Mouse (Mus musculus): ENCODE results near the gene Serbp1.
A peak's percentile ranks its signal among the peaks of the same experiment; 100 is the strongest.

The Serbp1 gene

DNA sequence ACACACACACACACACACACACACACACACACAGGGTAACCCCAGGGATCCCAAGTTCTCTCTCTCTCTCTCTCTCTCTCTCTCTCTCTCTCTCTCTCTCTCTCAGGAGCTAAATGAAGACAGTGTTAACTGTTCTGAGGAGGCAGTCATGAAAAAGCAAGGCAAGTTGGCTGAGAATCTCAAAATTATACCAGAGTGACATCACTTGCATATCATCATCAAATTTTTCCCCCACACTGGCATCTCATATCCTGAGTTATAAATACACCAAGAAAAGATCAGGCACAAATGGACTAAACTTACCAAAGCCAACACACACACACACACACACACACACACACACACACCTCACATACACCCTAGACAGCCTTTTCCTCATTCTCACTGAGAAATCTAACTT, 7.0 kb upstream of the Serbp1 start:
- DNase-seq (ENCODE audit: low spot score in 2 of 2): no peak

DNA sequence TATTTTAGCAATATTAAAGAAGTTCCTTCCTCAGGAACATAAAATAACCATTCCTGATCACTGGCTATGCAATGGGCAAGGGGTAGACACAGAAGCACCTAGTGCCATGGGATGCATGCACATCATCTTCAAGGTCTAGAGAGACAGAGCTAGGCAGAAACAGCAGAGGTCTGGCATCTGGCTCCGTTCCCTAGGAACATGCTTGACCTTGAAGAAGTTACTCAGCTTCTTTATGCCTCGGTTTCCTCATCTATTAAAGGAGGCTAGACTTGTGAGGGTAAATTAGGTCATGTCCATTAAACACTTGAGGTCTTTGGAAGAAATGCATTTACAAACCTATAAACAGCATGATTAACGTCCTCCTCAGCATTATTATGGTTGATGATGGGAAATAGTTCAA, 2.3 kb upstream of the Serbp1 start:
- no peak for DNase-seq (ENCODE audit: low spot score in 2 of 2)

GRCm38 (mm10) chr6:67236491-67237234, 1.3 kb upstream of the Serbp1 start:
- no peak for DNase-seq (ENCODE audit: low spot score in 2 of 2)

GRCm38 (mm10) chr6:67241263-67241662, 3.3 kb downstream of the Serbp1 start:
- DNase-seq (ENCODE audit: low spot score in 2 of 2): no peak

- DNase-seq (ENCODE audit: low spot score in 2 of 2): no peak
Measured at GRCm38 (mm10) chr6:67243765-67244420, 5.9 kb downstream of the Serbp1 start.

DNA sequence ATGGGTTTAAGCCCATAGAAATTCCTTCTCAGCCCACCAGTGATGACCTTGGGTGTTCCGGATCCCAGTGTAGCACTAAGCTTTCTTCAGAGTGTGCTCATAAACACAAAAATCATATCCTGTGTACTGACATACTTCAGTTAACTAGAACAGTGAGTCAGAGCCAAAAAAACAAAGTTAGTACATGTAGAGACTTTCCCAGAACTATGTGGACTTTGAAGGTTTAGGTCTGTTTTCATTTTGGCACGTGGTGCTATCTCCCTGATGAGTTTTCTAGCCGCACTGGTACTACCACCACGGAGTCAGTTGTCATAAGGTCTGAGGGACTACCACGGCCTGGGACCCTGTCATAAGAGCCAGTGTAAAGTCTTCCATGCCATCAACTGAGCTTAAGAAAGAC, 6.5 kb downstream of the Serbp1 start:
- no peak for DNase-seq (ENCODE audit: low spot score in 2 of 2)

DNA sequence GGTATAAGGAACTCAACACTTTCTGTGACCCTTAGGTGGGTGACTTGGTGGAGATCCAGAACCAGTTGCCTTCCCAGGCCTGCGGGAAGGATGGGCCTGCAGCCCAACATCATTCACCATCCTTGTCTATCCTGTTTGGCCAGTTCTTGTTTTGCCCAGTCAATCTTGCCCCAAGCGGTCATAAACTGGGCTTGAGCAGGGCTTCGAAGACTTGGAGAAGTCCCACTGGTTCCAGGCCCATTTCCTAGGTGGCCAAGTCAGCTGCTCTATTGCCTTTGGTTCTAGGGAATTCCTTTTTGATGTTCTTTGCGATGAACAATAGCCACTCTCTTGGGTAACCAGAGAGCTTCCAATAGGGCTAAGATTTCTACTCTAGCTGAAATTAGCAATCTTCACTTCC, 13.1 kb downstream of the Serbp1 start:
- no peak for DNase-seq (ENCODE audit: low spot score in 2 of 2)

DNA sequence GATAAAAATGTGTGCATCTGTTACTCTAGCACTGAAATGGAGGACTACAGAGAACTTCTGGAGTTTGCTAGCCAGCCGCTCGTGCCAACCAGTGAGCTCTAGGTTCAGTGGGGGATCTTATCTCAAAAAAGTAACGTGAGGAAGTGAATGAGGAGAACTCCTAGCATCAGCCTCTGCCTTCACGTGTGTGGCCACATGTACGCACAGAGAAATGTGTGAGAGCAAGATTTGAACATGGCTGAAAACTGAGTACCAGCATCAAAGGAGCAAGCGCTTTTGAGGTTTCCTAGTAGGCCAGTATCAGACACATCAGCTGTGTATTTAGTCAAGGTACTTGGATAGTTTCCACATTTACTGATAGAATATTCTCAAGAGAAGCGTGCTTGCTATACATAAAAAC, 27.0 kb downstream of the Serbp1 start:
- DNase-seq (ENCODE audit: low spot score in 2 of 2): no peak

GRCm38 (mm10) chr6:67266159-67266657, 28.2 kb downstream of the Serbp1 start:
- DNase-seq (ENCODE audit: low spot score in 2 of 2): peak in 1 of 2 experiments; percentile 31

DNA sequence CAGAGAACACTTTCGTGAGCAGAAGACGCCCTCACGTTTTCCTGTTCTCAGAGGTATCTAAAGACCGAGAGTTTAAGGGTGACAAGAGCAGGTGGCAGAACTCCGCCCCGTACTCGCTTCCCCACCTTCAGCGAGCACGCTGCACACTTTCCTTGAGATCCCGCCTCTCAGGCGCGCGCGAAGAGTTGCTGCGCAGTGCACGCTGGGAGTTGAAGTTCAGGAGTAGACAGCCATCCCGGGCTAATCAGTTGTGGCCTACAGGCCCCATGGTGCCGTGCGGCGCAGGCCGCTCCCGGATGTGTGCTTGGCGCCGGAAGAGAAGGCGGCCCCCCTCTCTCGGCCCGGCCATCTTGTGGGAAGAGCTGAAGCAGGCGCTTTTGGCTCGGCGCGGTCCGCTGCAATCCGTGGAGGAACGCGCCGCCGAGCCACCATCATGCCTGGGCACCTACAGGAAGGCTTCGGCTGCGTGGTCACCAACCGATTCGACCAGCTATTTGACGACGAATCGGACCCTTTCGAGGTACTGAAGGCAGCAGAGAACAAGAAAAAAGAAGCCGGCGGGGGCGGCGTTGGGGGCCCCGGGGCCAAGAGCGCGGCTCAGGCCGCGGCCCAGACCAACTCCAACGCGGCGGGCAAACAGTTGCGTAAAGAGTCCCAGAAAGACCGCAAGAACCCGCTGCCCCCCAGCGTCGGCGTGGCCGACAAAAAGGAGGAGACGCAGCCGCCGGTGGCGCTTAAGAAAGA, 28.9 kb downstream of the Serbp1 start:
- DNase-seq (ENCODE audit: low spot score in 2 of 2): peak; percentile 80 to 92

DNA sequence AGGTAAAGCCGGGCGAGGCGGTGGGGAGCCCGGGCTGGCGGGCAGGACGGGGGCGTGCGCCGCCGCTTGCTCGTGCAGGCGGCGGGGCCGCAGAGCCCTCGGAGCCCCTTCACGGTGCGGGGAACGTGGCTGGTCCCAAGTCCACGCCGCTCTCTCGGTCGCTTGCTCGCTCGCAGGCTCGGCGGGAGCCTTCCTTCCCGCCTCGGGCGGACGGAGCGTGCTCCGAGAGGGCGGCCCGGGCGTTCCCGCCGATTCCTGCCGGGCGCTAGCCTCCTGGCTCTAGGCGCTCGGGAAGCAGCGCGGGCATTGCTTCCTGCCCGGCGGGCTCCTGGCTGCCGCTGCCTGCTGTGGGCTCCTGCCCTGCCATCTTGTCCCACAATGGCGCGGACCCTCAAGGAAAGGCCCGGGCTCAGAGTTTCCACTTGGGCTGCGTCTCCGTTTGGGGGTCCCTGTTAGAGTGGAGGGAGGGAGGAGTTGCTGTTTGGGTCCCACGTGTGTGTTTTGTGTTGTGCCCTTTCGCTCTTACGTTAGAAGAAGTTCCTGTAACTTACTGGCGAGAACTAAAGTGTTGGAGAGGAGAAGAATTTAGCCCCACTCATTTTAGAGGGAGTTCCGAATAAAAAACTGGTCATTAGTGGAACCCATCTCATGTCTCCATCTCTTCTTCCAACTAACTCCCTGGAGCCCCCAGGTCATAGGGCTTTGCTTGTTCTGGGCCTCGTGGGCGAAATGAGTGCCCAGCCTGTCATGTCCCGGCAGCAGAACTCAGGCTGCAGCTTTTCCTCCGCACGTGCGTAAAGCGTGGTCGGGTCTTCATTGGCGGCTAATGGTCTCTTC, 29.6 kb downstream of the Serbp1 start:
- peak in 1 of 2 experiments; percentile 19 for DNase-seq (ENCODE audit: low spot score in 2 of 2)

DNA sequence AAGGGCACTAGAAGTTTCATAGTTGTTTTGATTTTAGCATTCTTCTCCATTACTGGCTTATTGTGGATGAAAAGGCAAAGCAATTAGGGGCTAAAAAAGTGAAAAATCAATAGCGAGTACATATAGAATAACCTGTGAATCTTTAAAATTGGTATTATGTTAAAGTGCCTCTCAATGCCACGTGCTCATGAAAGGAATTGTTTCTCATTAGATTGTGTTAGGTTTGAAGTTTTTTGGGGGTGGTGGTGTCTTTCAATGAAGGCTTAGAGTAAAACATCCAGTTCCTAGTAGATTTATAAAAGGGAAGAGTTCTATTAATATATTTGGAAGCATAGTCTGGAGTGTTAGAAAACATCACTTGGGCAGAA, 30.3 kb downstream of the Serbp1 start:
- DNase-seq (ENCODE audit: low spot score in 2 of 2): no peak

DNA sequence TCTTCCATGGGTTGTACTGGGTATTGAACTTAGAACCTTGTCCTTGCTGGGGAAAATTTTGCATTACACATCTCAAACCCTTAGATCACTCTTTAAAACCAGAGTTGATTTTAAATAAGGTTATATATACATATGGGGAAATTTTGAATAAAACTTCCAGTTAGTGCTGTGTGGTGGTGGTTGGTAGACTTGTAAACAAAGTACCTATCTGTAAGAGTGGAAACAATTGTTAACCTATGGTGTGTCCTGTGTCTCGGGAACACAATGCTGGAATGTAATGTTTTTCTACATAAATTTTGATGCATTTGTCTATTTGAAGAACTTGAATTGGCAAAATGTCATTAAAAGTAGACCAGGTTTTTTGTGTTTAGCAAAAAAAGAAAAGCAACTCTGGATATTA, 31.0 kb downstream of the Serbp1 start:
- DNase-seq (ENCODE audit: low spot score in 2 of 2): no peak

DNA sequence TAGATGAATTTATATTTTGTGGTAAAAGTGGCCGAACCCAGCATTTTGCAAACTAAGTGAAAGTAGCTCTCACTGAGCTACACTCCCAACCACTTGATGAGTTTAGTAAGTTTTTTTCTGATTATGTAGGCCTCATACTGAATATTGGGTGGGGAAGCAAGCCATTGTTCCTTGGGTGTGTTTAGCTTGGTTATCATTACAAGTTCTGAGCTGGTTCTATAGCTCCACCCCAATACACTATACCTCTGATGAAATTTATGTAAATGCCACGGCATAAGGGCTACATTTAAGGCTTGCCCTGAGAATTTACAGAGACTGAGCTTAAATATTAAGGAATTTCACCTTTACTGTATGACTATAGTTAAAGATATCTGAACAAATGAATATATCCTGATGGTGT, 31.5 kb downstream of the Serbp1 start:
- DNase-seq (ENCODE audit: low spot score in 2 of 2): no peak

DNA sequence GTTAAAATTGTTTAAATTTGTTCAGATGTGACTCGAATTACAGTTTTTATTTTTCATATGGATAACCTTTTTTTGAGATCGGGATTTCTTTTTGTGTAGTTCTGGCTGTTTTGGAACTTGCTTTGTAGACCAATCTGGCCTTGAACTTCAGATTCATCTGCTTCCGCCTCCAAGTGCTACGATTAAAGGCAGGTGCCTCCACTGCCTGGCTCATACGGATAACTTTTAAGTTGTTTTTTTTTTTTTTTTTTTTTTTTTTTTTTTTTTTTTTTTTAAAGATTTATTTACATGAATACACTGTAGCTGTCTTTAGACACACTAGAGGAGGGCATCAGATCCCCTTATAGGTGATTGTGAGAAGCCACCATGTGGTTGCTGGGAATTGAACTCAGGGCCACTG, 40.0 kb downstream of the Serbp1 start:
- no peak for DNase-seq (ENCODE audit: low spot score in 2 of 2)

DNA sequence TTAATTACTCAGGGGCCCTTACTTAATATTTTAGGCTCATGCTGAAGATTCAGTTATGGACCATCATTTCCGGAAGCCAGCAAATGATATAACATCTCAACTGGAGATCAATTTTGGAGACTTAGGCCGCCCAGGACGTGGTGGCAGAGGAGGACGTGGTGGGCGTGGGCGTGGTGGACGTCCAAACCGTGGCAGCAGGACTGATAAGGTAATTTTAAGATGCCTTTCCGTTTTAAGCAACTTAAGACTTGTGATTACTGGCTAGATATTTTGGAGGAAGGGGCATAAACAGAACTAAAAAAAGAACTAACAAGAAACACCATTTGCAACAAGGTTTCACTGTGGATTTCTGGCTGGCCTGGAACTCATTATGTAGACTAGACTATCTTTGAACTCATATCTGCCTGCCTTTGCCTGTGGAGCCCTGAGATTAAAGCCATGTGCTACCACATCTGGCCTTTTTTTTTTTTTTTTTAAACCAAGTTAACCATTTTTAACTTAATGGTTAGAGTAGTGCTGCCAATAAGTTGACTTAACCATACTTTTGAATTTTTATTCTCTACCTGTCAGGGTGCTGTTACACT, 43.7 kb downstream of the Serbp1 start:
- no peak for DNase-seq (ENCODE audit: low spot score in 2 of 2)

DNA sequence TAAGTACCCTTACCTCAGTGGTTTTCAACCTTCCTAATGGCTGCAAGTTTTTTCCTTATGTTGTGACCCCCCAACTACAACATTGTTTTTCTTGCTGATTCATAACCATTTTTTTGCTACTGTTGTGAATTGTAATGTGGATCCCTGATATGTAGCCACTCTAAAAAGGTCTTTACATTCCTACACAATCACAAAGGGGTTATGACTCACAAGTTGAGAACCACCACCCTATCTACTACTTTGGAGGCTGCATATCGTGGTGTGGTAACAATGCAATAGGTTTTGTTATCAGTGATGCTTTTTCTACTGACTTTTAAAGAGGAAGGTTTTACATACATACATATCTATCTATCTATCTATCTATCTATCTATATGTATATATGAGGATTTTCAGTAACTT, 44.9 kb downstream of the Serbp1 start:
- DNase-seq (ENCODE audit: low spot score in 2 of 2): no peak

DNA sequence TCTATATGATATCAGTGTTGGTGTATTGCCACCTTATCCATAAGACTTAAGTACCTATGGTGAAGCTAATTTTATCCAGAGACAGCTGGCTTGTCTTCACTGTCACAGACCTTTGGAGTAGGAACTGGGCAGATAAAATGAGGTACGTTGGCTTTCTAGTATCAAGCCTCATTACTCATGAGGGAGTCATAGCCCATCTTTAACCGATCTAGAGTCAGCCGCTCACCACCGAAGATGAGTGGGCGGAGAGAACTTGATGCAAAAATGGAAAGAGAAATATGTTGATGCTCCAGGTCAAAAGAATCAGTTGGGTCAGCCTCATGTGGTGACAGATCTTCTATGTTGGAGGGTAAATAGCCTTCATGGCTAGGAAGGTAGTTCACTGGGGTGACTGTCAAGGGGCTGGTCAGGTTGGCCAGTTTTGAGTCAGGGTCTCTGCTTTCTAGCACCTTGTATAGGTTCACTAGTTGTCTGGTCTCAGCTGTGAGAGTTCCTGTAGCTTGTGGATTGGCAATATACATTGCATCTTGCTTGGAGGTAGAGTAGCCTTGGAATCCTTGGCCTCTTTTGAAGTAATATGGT, 54.2 kb downstream of the Serbp1 start:
- DNase-seq (ENCODE audit: low spot score in 2 of 2): no peak

DNA sequence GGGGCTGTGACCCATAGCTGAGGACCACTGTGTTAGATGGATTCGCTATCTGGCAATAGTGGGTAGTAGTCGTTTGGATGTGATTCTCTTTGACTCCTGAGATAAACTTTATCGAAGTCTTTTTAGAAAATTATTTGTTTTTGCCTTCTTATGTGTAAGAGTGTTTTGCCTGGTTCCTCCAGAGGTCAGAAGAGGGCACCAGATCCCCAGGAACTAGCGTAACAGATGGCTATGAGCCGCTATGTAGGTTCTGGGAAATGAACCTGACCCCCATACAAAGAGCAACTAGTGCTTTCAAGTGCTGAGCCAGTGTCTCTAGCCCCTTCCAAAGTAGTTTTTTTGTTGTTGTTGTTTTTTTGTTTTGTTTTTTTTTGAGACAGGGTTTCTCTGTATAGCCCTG, 58.1 kb downstream of the Serbp1 start:
- DNase-seq (ENCODE audit: low spot score in 2 of 2): no peak

DNA sequence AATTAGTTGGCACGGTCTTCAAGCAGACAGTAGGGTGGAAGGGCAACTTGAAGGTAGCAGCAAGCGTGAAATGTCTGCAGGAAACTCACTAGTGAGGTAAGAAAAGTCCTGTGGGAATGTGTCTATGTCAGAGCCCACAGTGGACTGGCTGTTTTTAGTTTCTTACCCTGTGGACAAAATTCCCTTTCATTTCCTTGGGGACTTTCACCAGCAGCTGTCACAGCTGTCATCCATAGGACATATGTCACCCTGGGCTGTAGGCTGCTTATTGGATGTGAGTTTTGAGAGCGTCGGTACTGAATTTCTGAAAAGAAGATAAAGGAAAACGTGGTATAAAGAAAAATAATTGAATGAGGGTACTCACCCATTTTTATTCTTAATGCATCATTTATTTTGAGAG, 60.8 kb downstream of the Serbp1 start:
- no peak for DNase-seq (ENCODE audit: low spot score in 2 of 2)

DNA sequence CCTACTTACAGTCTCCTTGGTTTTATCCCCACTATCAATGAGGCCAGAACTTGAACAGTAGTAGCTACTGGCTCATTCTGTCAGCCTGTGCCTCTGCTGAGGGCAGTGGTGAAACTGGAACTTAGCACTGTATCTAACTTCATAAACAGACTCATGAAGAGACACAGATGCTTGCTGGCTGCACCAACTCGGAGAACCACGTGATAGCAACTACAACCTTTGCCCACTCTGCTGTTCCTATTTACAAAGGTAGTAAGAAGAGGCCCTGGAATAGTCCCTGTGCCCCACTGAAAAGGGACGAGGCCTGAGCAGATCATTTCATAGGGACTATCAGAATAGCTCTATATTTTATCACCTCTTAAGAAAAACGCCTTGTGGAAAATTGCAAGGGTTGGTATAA, 62.3 kb downstream of the Serbp1 start:
- no peak for DNase-seq (ENCODE audit: low spot score in 2 of 2)

Measured in cerebellum, postnatal 4 days (tissue).